Mouse (Mus musculus): ENCODE measurements around the gene Rftn1.

- TF ChIP-seq POLR2A (IDR thresholded peaks at IDR 0.05; ENCODE audit: control insufficient read depth, low read depth, low read length) (no peak), CTCF (IDR thresholded peaks at IDR 0.05; ENCODE audit: control insufficient read depth, insufficient read depth, insufficient replicate concordance, low read depth, low read length) (no peak)
Observed at GRCm38 (mm10) chr17:50080991-50081390, 109.5 kb downstream of the Rftn1 start.
